Mouse (Mus musculus) hindlimb bud, embryonic 11.5 days (tissue): ENCODE measurements around the gene Aldh3a1.

Experiments
- DNase-seq: peaks from one replicate; pipeline ENCODE4 v3.0.0-alpha.2; 2012; ENCODE audit warnings: low read depth, low spot score; ENCODE audit errors: extremely low spot score

The Aldh3a1 gene

GRCm38 (mm10) chr11:61196616-61197353 lies 10.6 kb upstream of the Aldh3a1 start:
- DNase-seq, result no peak

GRCm38 (mm10) chr11:61197935-61198334 lies 9.4 kb upstream of the Aldh3a1 start:
- DNase-seq, result no peak

- no peak for DNase-seq
Measured at GRCm38 (mm10) chr11:61199620-61200362, 7.5 kb upstream of the Aldh3a1 start.

GRCm38 (mm10) chr11:61202186-61202585 lies 5.2 kb upstream of the Aldh3a1 start:
- DNase-seq, result no peak

- DNase-seq, result no peak
Measured at GRCm38 (mm10) chr11:61202810-61203209, 4.5 kb upstream of the Aldh3a1 start.

- no peak for DNase-seq
Measured at GRCm38 (mm10) chr11:61205167-61205950, 2.0 kb upstream of the Aldh3a1 start.

- no peak for DNase-seq
Measured at GRCm38 (mm10) chr11:61206136-61206535, 1.2 kb upstream of the Aldh3a1 start.

- DNase-seq, result no peak
Measured at GRCm38 (mm10) chr11:61208316-61208715, 979 bp downstream of the Aldh3a1 start.

- DNase-seq, result no peak
Measured at GRCm38 (mm10) chr11:61212102-61212501, 4.8 kb downstream of the Aldh3a1 start.

GRCm38 (mm10) chr11:61215936-61216335 lies 8.6 kb downstream of the Aldh3a1 start:
- DNase-seq, result no peak

GRCm38 (mm10) chr11:61220156-61220881 lies 13.0 kb downstream of the Aldh3a1 start:
- no peak for DNase-seq

GRCm38 (mm10) chr11:61222007-61222406 lies 14.7 kb downstream of the Aldh3a1 start:
- DNase-seq, result no peak

- no peak for DNase-seq
Measured at GRCm38 (mm10) chr11:61222971-61223745, 15.8 kb downstream of the Aldh3a1 start.

- DNase-seq, result no peak
Measured at GRCm38 (mm10) chr11:61224234-61224744, 17.0 kb downstream of the Aldh3a1 start.

- no peak for DNase-seq
Measured at GRCm38 (mm10) chr11:61224907-61225306, 17.6 kb downstream of the Aldh3a1 start.

- DNase-seq, result no peak
Measured at GRCm38 (mm10) chr11:61225511-61225910, 18.2 kb downstream of the Aldh3a1 start.

GRCm38 (mm10) chr11:61225941-61226412 lies 18.6 kb downstream of the Aldh3a1 start:
- no peak for DNase-seq

- no peak for DNase-seq
Measured at GRCm38 (mm10) chr11:61227816-61228215, 20.5 kb downstream of the Aldh3a1 start.

GRCm38 (mm10) chr11:61228406-61228805 lies 21.1 kb downstream of the Aldh3a1 start:
- no peak for DNase-seq

GRCm38 (mm10) chr11:61231329-61231728 lies 24.0 kb downstream of the Aldh3a1 start:
- peak; percentile 47 for DNase-seq
